16 mouse cellular contexts compared by ENCODE assay signal in the genomic region with DNA sequence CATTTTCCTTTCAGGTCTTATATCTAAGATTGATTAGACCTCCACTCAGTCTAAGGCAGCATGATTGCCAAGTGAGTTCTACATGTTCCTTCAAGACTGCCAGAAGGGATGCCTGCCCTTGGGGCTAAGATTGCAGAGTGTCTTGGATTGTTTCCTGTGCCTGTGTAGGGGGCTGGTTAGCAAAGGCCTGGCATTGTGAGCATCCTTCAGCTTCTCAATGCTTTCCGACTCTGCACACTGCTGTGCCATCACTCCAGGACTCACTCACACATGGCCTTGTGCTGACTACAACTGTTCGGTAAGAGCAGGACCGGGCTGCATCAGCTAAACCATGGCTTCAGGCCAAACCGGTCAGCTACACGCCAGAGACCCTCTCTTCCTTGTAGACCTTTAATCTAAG.
DNase-seq lines count a peak whose midpoint lies in the region; ATAC-seq and TF ChIP-seq lines count a peak whose summit lies in the region.
"Had no signal": no experiment of that assay in that cellular context is flagged by ENCODE, and none has a peak within 500 bp of the region (broad histone marks: within the 10 kb centered on the region; RNA-seq: fewer than 3 reads in every experiment).

No protein-coding gene starts in this region.

- H3K4me3 ChIP-seq in forebrain, embryonic 10.5 days, result no peak overlapping the region
- H3K4me3 ChIP-seq in forebrain, postnatal 0 days (ENCODE audit: low read depth, low read length), result no peak overlapping the region
- H3K4me3 ChIP-seq in hindbrain, embryonic 13.5 days, result no peak overlapping the region
- H3K4me3 ChIP-seq in hindbrain, embryonic 16.5 days (ENCODE audit: low read length), result no peak overlapping the region
- H3K4me3 ChIP-seq in stomach, embryonic 14.5 days (ENCODE audit: low read depth, low read length), result no peak overlapping the region
- H3K4me3 ChIP-seq in stomach, postnatal 0 days (ENCODE audit: low read depth, low read length), result no peak overlapping the region
- H3K4me3 ChIP-seq: liver, embryonic 13.5 days; midbrain, embryonic 12.5 days had no signal

- no peak for TF ChIP-seq CTCF in forebrain, postnatal 0 days (IDR thresholded peaks at IDR 0.05; ENCODE audit: low read depth)
- TF ChIP-seq CTCF in stomach, postnatal 0 days (IDR thresholded peaks at IDR 0.05; ENCODE audit: low read depth), result no peak

- H3K9ac ChIP-seq in forebrain, postnatal 0 days, result no peak overlapping the region
- no peak overlapping the region for H3K9ac ChIP-seq in hindbrain, embryonic 13.5 days
- H3K9ac ChIP-seq in hindbrain, embryonic 16.5 days (ENCODE audit: low read depth, low read length), result no peak overlapping the region
- H3K9ac ChIP-seq in stomach, embryonic 14.5 days (replicated peaks; ENCODE audit: low read depth, low read length), result no peak overlapping the region
- H3K9ac ChIP-seq in stomach, postnatal 0 days (ENCODE audit: low read length), result no peak overlapping the region
- H3K9ac ChIP-seq: liver, embryonic 13.5 days; midbrain, embryonic 12.5 days had no signal

- H3K27me3 ChIP-seq in forebrain, embryonic 10.5 days (ENCODE audit: poor library complexity, severe bottlenecking), result peaks cover 24% of the 10 kb centered on the region
- H3K27me3 ChIP-seq in forebrain, postnatal 0 days (ENCODE audit: insufficient read depth, low read length), result no peaks in the 10 kb centered on the region
- no peaks in the 10 kb centered on the region for H3K27me3 ChIP-seq in hindbrain, embryonic 13.5 days
- no peaks in the 10 kb centered on the region for H3K27me3 ChIP-seq in hindbrain, embryonic 16.5 days (replicated peaks; ENCODE audit: control insufficient read depth, insufficient read depth, low read length)
- no peaks in the 10 kb centered on the region for H3K27me3 ChIP-seq in stomach, embryonic 14.5 days (ENCODE audit: control insufficient read depth, insufficient read depth, low read length)
- H3K27me3 ChIP-seq in stomach, postnatal 0 days (ENCODE audit: control insufficient read depth, insufficient read depth, low read length), result no peaks in the 10 kb centered on the region
- H3K27me3 ChIP-seq: liver, embryonic 13.5 days had no signal

- no peaks in the 10 kb centered on the region for H3K9me3 ChIP-seq in forebrain, embryonic 10.5 days
- H3K9me3 ChIP-seq in forebrain, postnatal 0 days (ENCODE audit: low read length), result no peaks in the 10 kb centered on the region
- H3K9me3 ChIP-seq in hindbrain, embryonic 13.5 days, result no peaks in the 10 kb centered on the region
- H3K9me3 ChIP-seq in hindbrain, embryonic 16.5 days (ENCODE audit: control insufficient read depth, low read length), result no peaks in the 10 kb centered on the region
- H3K9me3 ChIP-seq in stomach, embryonic 14.5 days (ENCODE audit: control insufficient read depth, low read depth, low read length), result no peaks in the 10 kb centered on the region
- H3K9me3 ChIP-seq in stomach, postnatal 0 days (ENCODE audit: control insufficient read depth, low read length), result no peaks in the 10 kb centered on the region
- H3K9me3 ChIP-seq: liver, embryonic 13.5 days; midbrain, embryonic 12.5 days had no signal

- no peak for TF ChIP-seq EP300 in stomach, postnatal 0 days (optimal IDR thresholded peaks at IDR 0.05)

- peaks cover 24% of the 10 kb centered on the region for H3K4me1 ChIP-seq in forebrain, embryonic 10.5 days
- peaks cover 6% of the 10 kb centered on the region for H3K4me1 ChIP-seq in forebrain, postnatal 0 days (ENCODE audit: insufficient read depth)
- peaks cover 39% of the 10 kb centered on the region for H3K4me1 ChIP-seq in hindbrain, embryonic 13.5 days (replicated peaks)
- peaks cover 22% of the 10 kb centered on the region for H3K4me1 ChIP-seq in hindbrain, embryonic 16.5 days (ENCODE audit: control insufficient read depth, insufficient read depth, low read depth, low read length)
- peaks cover 23% of the 10 kb centered on the region for H3K4me1 ChIP-seq in stomach, embryonic 14.5 days (ENCODE audit: control insufficient read depth, insufficient read depth, low read length)
- H3K4me1 ChIP-seq in stomach, postnatal 0 days (replicated peaks; ENCODE audit: control insufficient read depth, insufficient read depth), result peaks cover 11% of the 10 kb centered on the region; the same call in 1 of the 2 replicates

- no peak overlapping the region for H3K4me2 ChIP-seq in forebrain, postnatal 0 days (ENCODE audit: low read depth)
- no peak overlapping the region for H3K4me2 ChIP-seq in hindbrain, embryonic 13.5 days
- H3K4me2 ChIP-seq in hindbrain, embryonic 16.5 days (ENCODE audit: low read length), result no peak overlapping the region
- H3K4me2 ChIP-seq in stomach, embryonic 14.5 days (replicated peaks; ENCODE audit: low read depth, low read length), result no peak overlapping the region
- no peak overlapping the region for H3K4me2 ChIP-seq in stomach, postnatal 0 days (replicated peaks; ENCODE audit: low read depth)
- H3K4me2 ChIP-seq: liver, embryonic 13.5 days; midbrain, embryonic 12.5 days had no signal

- H3K36me3 ChIP-seq in forebrain, embryonic 10.5 days (replicated peaks), result peaks cover 7% of the 10 kb centered on the region; the same call in 1 of the 2 replicates
- H3K36me3 ChIP-seq in forebrain, postnatal 0 days (ENCODE audit: insufficient read depth), result no peaks in the 10 kb centered on the region
- no peaks in the 10 kb centered on the region; the same call in 1 of the 2 replicates for H3K36me3 ChIP-seq in hindbrain, embryonic 13.5 days
- H3K36me3 ChIP-seq in hindbrain, embryonic 16.5 days (ENCODE audit: control insufficient read depth, insufficient read depth, low read length), result no peaks in the 10 kb centered on the region
- H3K36me3 ChIP-seq in stomach, embryonic 14.5 days (ENCODE audit: control insufficient read depth, insufficient read depth, low read length), result no peaks in the 10 kb centered on the region; the same call in 1 of the 2 replicates
- 0 out of 2 replicates have a peak, but pooled peaks cover 3% of the 10 kb centered on the region for H3K36me3 ChIP-seq in stomach, postnatal 0 days (ENCODE audit: control insufficient read depth, insufficient read depth, low read length)
- H3K36me3 ChIP-seq: liver, embryonic 13.5 days; midbrain, embryonic 12.5 days had no signal

- DNase-seq in forebrain, embryonic 10.5 days (ENCODE audit: extremely low spot score, low spot score), result no peak
- no peak for DNase-seq in forebrain, postnatal 0 days
- no peak for DNase-seq in stomach, postnatal 0 days (ENCODE audit: low spot score)
- DNase-seq in testis, postnatal 14 days (ENCODE audit: low spot score), result peak; percentile 59
- DNase-seq in layer of hippocampus, postnatal 36 days, result no peak
- DNase-seq: cerebellum, adult 8-10 months; kidney, postnatal 36 days; liver, embryonic 13.5 days; lung, postnatal 36 days; right cerebral cortex, adult 18-20 months; thymus, postnatal 4 days had no signal

- H3K27ac ChIP-seq in forebrain, embryonic 10.5 days, result 0 out of 2 replicates have a peak overlapping the region, but pooled peaks have one; percentile 1
- no peak overlapping the region for H3K27ac ChIP-seq in forebrain, postnatal 0 days (ENCODE audit: low read depth, low read length)
- H3K27ac ChIP-seq in hindbrain, embryonic 13.5 days, result peak overlapping the region; percentile 82
- no peak overlapping the region; the same call in 1 of the 2 replicates for H3K27ac ChIP-seq in hindbrain, embryonic 16.5 days (ENCODE audit: low read depth, low read length)
- peak overlapping the region; percentile 92; the same call in 1 of the 2 replicates for H3K27ac ChIP-seq in stomach, embryonic 14.5 days (ENCODE audit: low read length)
- H3K27ac ChIP-seq in stomach, postnatal 0 days (replicated peaks), result no peak overlapping the region; the same call in 1 of the 2 replicates
- H3K27ac ChIP-seq: liver, embryonic 13.5 days; midbrain, embryonic 12.5 days had no signal

- no peak for ATAC-seq in forebrain, postnatal 0 days
- ATAC-seq in hindbrain, embryonic 13.5 days (ENCODE audit: low FRiP score), result no peak
- no peak for ATAC-seq in hindbrain, embryonic 16.5 days
- ATAC-seq in stomach, embryonic 14.5 days (ENCODE audit: insufficient number of reproducible peaks, insufficient read depth, low FRiP score, low read depth), result no peak
- ATAC-seq in stomach, postnatal 0 days (ENCODE audit: low FRiP score, low TSS enrichment), result no peak
- ATAC-seq: inflammation-experienced regulatory T-cells, adult 6 months had no signal

- WGBS in forebrain, embryonic 10.5 days, result 97% methylated on average over 5 of the region's 5 CpGs
- 70% methylated on average over 5 of the region's 5 CpGs for WGBS in forebrain, postnatal 0 days
- 74% methylated on average over 5 of the region's 5 CpGs for WGBS in hindbrain, embryonic 13.5 days
- 60% methylated on average over 5 of the region's 5 CpGs for WGBS in hindbrain, embryonic 16.5 days
- 72% methylated on average over 5 of the region's 5 CpGs for WGBS in stomach, embryonic 14.5 days
- WGBS in stomach, postnatal 0 days, result 60% methylated on average over 5 of the region's 5 CpGs

Comparison
In these comparisons a context has a peak if more than half of its experiments do, and no peak if none do; other contexts are left out.
1. H3K27ac ChIP-seq: peak in forebrain, embryonic 10.5 days (single experiment), hindbrain, embryonic 13.5 days (single experiment) and stomach, embryonic 14.5 days (single experiment); none in forebrain, postnatal 0 days (single experiment), hindbrain, embryonic 16.5 days (single experiment) and stomach, postnatal 0 days (single experiment).